Mouse (Mus musculus): ENCODE measurements around the gene Nckipsd.

DNA sequence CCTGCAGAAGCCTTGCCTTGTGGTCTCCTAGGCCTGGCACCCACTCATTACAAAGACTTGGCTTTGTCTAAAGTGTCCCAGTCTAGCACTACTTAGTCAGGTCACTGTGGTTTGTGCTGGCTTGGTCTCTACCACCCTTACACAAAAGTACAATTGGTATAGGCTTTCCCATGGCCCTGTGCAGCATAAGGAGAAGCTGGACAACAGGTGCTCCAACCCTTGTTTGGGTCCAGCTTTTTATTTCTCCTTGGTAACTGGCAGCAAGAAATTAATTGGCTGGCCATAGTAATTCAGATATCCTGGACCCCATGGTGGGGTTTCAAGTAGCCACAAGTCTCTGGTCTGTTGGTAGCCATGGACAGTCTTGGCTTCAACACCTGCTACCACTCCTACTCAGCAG is 1.8 kb upstream of the Nckipsd start:
- no peak for TF ChIP-seq HCFC1 (IDR thresholded peaks at IDR 0.05; ENCODE audit: borderline replicate concordance, insufficient read depth, low read length)
- no peak for TF ChIP-seq CHD2 (IDR thresholded peaks at IDR 0.05; ENCODE audit: low read depth, low read length)
